Mouse (Mus musculus) ovary, postnatal 10 days (tissue): ENCODE data around the gene Myt1.
"Not testable (repeated sequence)": the region's sequence is repeated elsewhere in the genome, so short reads cannot be mapped to it uniquely, and the experiment has no call there.

Experiments
- DNase-seq: peaks from one replicate; pipeline ENCODE4 v3.0.0; 2022; ENCODE audit warnings: low spot score

Gene Myt1

GRCm38 (mm10) chr2:181781421-181781820 is 18.3 kb downstream of the Myt1 start:
- DNase-seq = no peak

GRCm38 (mm10) chr2:181787852-181788251 is 24.7 kb downstream of the Myt1 start:
- DNase-seq = no peak

- no peak for DNase-seq
Observed at GRCm38 (mm10) chr2:181789396-181789795, 26.3 kb downstream of the Myt1 start.

- not testable (repeated sequence) for DNase-seq
Observed at GRCm38 (mm10) chr2:181793186-181793585, 30.1 kb downstream of the Myt1 start.

GRCm38 (mm10) chr2:181795641-181796130 is 32.6 kb downstream of the Myt1 start:
- DNase-seq = no peak

- DNase-seq = no peak
Observed at GRCm38 (mm10) chr2:181797672-181798071, 34.5 kb downstream of the Myt1 start.

GRCm38 (mm10) chr2:181829032-181829650 is 66.0 kb downstream of the Myt1 start:
- no peak for DNase-seq

- no peak for DNase-seq
Observed at GRCm38 (mm10) chr2:181832745-181833144, 69.6 kb downstream of the Myt1 start.

- DNase-seq = peak; percentile 83
Observed at GRCm38 (mm10) chr2:181837372-181838292, 74.5 kb downstream of the Myt1 start, which contains the start of gene Pcmtd2. Gene Pcmtd2 (plus strand): TSS chr2:181837854.

GRCm38 (mm10) chr2:181838293-181838680 is 75.2 kb downstream of the Myt1 start:
- DNase-seq = no peak

- no peak for DNase-seq
Observed at GRCm38 (mm10) chr2:181845709-181846394, 82.7 kb downstream of the Myt1 start.

- peak; percentile 71 for DNase-seq
Observed at GRCm38 (mm10) chr2:181863791-181864535, 100.8 kb downstream of the Myt1 start, which contains the start of gene Polr3k. Gene Polr3k (plus strand): TSS chr2:181864337.

GRCm38 (mm10) chr2:181864536-181864860 is 101.4 kb downstream of the Myt1 start:
- no peak for DNase-seq

GRCm38 (mm10) chr2:181866931-181867330 is 103.8 kb downstream of the Myt1 start:
- DNase-seq = peak; percentile 25

- DNase-seq = no peak
Observed at GRCm38 (mm10) chr2:181871039-181871438, 107.9 kb downstream of the Myt1 start.
